Mouse (Mus musculus): ENCODE data around the gene Arhgef10l. TPM values are rescaled to one million over a fixed set of nuclear protein-coding genes. Genes with fewer than 3 reads are reported as not detected.

The Arhgef10l gene
- polyA plus RNA-seq, 1 experiment: 0.12 TPM

DNA sequence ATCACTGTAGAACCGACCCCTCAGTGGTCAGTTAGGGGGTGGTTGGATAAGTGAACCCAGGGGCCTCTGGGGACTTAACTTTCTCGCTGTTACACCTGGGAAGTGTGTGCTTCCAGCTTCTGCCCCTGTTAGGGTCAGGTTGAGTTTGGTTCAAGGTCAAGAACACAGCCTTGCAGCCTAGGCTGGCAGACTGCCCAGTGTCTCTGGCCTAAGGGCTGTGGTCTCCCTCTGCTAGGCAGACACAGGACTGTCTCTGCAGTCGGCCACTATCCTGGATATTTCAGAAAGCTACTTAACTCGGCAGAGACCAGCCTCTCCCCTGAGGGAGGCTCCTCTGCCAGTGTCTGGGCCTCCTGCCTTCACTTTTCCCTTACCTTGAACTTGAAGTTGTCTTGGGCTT lies 38.4 kb upstream of the Arhgef10l start:
- peaks cover 71% of the 10 kb centered on the region for H3K4me1 ChIP-seq (ENCODE audit: control insufficient read depth)
- H3K4me3 ChIP-seq (replicated peaks): peak overlapping the region; percentile 89
- H3K9me3 ChIP-seq (ENCODE audit: control insufficient read depth, low read length): no peaks in the 10 kb centered on the region
- TF ChIP-seq GATA1 (IDR thresholded peaks at IDR 0.05; ENCODE audit: low read length): no peak
- TF ChIP-seq TAL1 (IDR thresholded peaks at IDR 0.05; ENCODE audit: low read length): no peak
- peaks cover 60% of the 10 kb centered on the region for H3K36me3 ChIP-seq (ENCODE audit: control insufficient read depth)
- H3K27me3 ChIP-seq (ENCODE audit: control insufficient read depth): no peaks in the 10 kb centered on the region

DNA sequence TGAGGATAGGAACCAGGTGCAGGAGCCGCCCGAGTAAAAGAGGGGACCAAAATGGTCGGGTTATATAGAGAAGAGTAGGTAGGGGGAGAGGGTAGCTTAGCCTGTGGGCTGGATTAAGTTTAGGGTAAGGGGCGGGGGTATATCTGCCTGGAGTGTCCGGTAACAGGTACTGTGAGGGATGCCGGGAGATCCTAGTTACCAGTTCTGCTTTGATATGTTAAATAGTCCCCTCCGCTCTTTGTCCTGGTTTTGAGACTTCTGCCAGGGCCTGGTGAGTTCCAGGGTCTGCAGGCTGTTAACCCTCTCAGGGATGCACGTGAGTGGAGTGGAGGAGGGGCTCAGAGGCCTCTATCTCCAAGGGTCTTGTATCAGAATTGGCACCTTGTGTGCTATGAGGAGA lies 37.8 kb upstream of the Arhgef10l start:
- Histone ChIP-seq H3K4me3 (replicated peaks) (peak overlapping the region; percentile 89), H3K36me3 (ENCODE audit: control insufficient read depth) (peaks cover 55% of the 10 kb centered on the region)

DNA sequence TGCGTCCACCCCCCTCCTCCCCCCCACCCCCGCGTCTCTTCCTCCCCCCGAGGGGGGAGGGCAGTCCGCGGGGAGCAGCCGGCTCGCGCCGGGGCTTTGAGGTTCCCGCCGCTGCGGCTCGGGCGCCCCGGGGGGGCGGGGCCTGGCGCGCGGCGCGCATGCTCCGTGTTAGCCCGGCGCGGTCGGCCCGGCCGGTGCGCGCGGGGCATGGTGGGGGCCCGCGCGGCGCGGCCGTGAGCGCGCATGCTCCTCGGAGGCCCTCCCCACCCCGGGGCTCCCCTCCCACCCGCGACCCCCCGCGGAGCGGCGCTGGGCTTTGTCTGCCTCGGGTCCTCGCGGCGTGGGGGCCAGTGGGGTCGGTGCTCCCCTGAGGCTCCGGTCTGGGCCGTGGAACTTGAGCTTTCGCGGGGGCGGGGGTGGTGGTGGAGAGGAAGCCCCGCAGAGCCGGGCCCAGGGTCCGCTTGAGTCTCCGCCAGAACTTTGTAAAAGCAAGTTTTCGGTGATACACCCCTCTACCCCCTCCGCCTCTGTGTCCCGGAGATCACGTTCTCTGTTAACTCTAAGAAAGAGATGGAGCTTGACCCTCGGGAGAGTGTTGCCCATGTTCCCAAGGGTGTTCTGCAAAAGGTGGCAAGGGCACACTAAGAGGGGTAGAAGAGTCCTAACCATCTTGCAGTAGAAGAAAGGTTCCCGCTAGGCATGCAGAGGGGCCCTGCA lies 37.0 kb upstream of the Arhgef10l start:
- Histone ChIP-seq H3K9me3 (ENCODE audit: control insufficient read depth, low read length) (no peaks in the 10 kb centered on the region), H3K27me3 (ENCODE audit: control insufficient read depth) (no peaks in the 10 kb centered on the region), H3K4me3 (replicated peaks) (peak overlapping the region; percentile 89), H3K36me3 (ENCODE audit: control insufficient read depth) (peaks cover 46% of the 10 kb centered on the region), H3K4me1 (ENCODE audit: control insufficient read depth) (peaks cover 77% of the 10 kb centered on the region)
- TF ChIP-seq TAL1 (IDR thresholded peaks at IDR 0.05; ENCODE audit: low read length) (no peak), GATA1 (IDR thresholded peaks at IDR 0.05; ENCODE audit: low read length) (no peak)

More for the DNA sequence above, 37.8 kb upstream of the Arhgef10l start:
- TF ChIP-seq GATA1 (IDR thresholded peaks at IDR 0.05; ENCODE audit: low read length) (no peak), TAL1 (IDR thresholded peaks at IDR 0.05; ENCODE audit: low read length) (no peak)
- Histone ChIP-seq H3K9me3 (ENCODE audit: control insufficient read depth, low read length) (no peaks in the 10 kb centered on the region), H3K4me1 (ENCODE audit: control insufficient read depth) (peaks cover 75% of the 10 kb centered on the region), H3K27me3 (ENCODE audit: control insufficient read depth) (no peaks in the 10 kb centered on the region)

DNA sequence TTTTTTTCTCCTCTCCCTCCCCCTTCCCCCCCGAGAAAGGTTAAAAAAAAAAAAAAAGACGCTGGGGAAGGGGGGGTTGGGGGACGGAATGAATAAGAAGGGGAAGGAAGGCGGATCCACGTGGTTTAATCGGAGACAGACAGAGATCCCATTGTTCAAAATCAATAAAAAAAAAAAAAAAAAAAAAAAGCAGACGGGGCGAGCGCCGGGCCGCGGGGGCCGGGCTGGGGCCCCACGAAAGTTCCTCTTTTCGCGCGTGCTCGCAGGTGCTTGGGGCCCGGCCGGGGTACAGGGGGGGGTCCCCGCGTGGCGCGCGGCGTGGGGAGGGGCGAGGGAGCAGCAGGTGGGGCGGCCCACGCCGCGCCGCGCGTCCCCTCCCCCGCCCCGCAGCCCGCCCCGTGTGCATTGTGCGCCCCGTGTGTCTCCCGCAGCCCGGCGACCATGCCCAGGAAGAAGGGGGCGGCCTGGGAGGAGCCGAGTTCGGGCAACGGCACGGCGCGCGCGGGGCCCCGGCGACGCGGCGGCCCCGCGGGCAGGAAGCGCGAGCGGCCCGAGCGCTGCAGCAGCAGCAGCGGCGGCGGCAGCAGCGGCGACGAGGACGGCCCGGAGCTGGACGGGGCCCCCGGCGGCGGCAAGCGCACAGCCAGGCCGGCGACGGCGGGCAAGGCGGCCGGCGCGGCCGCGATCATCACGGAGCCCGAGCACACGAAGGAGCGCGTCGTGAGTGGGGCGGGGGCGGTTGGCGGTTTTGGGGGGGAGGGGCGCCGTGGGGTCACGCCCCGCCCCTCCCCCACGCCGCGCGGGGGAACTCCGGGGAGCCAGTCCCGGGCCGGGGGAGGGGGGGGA lies 36.1 kb upstream of the Arhgef10l start:
- TF ChIP-seq TAL1 (IDR thresholded peaks at IDR 0.05; ENCODE audit: low read length): no peak
- TF ChIP-seq GATA1 (IDR thresholded peaks at IDR 0.05; ENCODE audit: low read length): no peak
- Histone ChIP-seq H3K4me1 (ENCODE audit: control insufficient read depth) (peaks cover 72% of the 10 kb centered on the region), H3K4me3 (replicated peaks) (peak overlapping the region; percentile 89), H3K9me3 (ENCODE audit: control insufficient read depth, low read length) (no peaks in the 10 kb centered on the region), H3K36me3 (ENCODE audit: control insufficient read depth) (peaks cover 38% of the 10 kb centered on the region), H3K27me3 (ENCODE audit: control insufficient read depth) (no peaks in the 10 kb centered on the region)

DNA sequence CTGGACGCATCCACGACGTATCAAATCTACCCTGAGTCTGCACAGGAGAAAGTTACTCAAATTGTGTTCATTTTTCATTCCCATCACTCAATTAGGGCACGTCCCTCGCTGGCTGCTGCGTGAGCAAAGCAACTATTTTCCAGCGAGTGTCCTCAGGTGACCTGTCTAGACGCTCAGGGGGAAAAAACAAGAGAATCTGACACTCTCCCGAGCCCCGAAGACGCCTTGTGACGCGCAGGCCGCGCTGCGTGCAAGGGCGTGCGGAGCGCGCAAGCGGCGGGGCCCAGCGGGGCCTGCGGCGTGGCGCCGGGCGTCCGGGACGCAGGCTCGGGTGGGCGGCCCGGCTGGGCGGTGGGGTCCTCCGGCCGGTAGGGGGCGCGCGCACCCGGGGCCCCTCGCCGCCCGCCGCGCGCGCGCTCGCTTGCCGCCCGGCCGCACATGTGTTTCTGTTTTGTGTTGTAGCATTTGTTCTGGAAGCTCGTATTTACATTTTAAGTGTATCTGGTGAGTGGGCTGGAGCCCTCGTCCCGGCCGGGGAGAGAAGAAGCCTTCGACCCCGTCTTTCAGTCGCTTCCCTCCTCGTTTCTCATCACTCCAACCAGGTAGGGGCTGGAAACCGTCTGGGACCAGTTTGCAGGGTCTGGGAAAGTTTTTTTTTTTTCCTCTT lies 35.4 kb upstream of the Arhgef10l start:
- H3K4me1 ChIP-seq (ENCODE audit: control insufficient read depth): peaks cover 76% of the 10 kb centered on the region
- peak overlapping the region; percentile 89 for H3K4me3 ChIP-seq (replicated peaks)
- H3K9me3 ChIP-seq (ENCODE audit: control insufficient read depth, low read length): no peaks in the 10 kb centered on the region
- TF ChIP-seq TAL1 (IDR thresholded peaks at IDR 0.05; ENCODE audit: low read length) (no peak), GATA1 (IDR thresholded peaks at IDR 0.05; ENCODE audit: low read length) (no peak)
- peaks cover 32% of the 10 kb centered on the region for H3K36me3 ChIP-seq (ENCODE audit: control insufficient read depth)
- no peaks in the 10 kb centered on the region for H3K27me3 ChIP-seq (ENCODE audit: control insufficient read depth)

DNA sequence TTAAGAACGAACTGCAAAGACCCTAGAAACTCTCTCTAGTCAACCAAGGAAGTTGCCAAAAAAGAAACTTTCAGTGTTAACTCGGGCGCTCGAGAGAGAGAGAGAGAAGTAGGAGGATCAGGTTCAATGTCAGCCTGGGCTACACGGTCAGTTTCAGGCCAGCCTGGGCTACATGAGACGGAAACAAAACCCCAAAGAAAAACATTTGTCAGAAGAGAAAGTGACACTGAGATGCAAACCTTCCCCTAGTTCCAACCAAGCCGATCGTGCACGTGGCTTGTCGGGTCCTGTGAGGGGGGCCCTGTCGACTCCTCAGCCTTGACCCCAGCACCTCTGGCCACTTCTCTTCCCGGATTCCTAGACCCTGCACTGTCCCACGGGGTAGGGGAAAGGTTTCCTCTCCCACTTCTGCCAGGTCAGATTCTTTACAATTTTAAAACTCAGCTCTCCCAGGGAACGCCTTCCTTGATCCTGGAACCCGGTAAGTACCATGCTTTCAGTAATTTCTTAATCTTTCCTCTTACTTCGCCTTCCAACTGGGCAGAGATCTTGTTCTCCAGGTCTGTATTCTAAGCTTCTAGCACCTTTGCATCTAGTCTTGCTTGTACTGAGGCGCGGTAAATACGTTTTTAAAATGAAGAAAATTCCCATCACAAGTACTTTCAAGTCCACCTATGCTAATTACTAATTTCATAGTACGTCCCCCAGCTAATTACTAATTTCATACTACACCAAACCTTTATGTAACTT lies 34.6 kb upstream of the Arhgef10l start, which contains the start of gene Rcc2:
Rcc2 (plus strand) TSS at position 273 of the 750 bp plus-strand sequence.
- Histone ChIP-seq H3K4me1 (ENCODE audit: control insufficient read depth) (peaks cover 76% of the 10 kb centered on the region), H3K36me3 (ENCODE audit: control insufficient read depth) (peaks cover 24% of the 10 kb centered on the region), H3K4me3 (replicated peaks) (peak within 1 kb of the TSS; percentile 89), H3K27me3 (ENCODE audit: control insufficient read depth) (no peaks in the 10 kb centered on the region), H3K9me3 (ENCODE audit: control insufficient read depth, low read length) (no peaks in the 10 kb centered on the region)
- TF ChIP-seq GATA1 (IDR thresholded peaks at IDR 0.05; ENCODE audit: low read length) (no peak), TAL1 (IDR thresholded peaks at IDR 0.05; ENCODE audit: low read length) (no peak)

DNA sequence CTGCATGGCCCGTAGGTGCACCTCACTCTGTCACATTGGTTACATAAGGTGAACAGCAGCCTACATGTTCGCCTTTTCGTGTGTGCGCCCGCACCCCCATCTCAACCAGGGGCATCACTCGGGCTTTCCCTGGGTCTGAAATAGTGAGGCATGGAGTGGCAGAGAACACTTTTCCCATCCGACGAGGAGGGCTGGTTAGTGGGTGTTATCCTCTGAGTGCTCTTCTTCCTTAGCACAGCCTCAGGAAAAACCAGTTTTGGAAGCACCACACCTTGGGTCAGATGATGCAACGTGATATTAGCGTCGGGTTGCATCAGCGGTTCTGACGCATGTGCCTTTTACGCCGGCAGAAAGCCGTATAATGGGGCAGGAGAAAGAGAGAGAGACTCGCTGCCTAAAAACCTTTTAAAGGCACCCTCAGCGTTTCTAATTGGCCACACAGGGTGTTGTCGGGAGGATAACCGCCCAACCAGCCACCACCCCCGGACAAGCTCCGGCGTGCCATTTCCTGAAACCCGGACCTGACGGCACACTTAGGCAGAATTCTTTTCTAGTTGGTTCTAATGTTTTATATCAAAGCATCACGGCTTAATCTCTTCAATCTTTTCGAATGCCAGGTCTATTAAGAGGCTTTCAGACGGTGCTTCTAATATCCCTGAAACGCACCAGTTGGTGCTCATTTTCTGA lies 33.8 kb upstream of the Arhgef10l start:
- peaks cover 18% of the 10 kb centered on the region for H3K36me3 ChIP-seq (ENCODE audit: control insufficient read depth)
- H3K27me3 ChIP-seq (ENCODE audit: control insufficient read depth): no peaks in the 10 kb centered on the region
- TF ChIP-seq TAL1 (IDR thresholded peaks at IDR 0.05; ENCODE audit: low read length) (no peak), GATA1 (IDR thresholded peaks at IDR 0.05; ENCODE audit: low read length) (no peak; the same call in 1 of the 2 replicates)
- peak overlapping the region; percentile 89 for H3K4me3 ChIP-seq (replicated peaks)
- H3K4me1 ChIP-seq (ENCODE audit: control insufficient read depth): peaks cover 76% of the 10 kb centered on the region
- H3K9me3 ChIP-seq (ENCODE audit: control insufficient read depth, low read length): no peaks in the 10 kb centered on the region

Data from erythroblast, embryonic 14.5 days (primary cell).